Mouse (Mus musculus) megakaryocyte, adult 5-6 weeks (primary cell): ENCODE data around the gene Thrb. TPM values are rescaled to one million over a fixed set of nuclear protein-coding genes. Genes with fewer than 3 reads are reported as not detected.
A peak's percentile ranks its signal among the peaks of the same experiment; 100 is the strongest.

Experiments
- ATAC-seq: 2 replicates; pipeline ENCODE4 v1.8.0; 2016; ENCODE audit warnings: mild to moderate bottlenecking, inconsistent platforms; ENCODE audit not compliant: poor library complexity, severe bottlenecking
- total RNA-seq, 2 experiments: library from RNA; stranded (forward) in 1 of 2; stranded (reverse) in 1 of 2; fragments of 153-499, 151-499 nt in 1 of 2; fragments of 221-1000, 200-1000 nt in 1 of 2; gene quantifications; 2 replicates each; pipeline versions ENCODE4 v1.2.3 to v1.2.4; 2015 to 2017

Gene Thrb
- total RNA-seq, 2 experiments from 2014 or later = 0.02 TPM; not detected in 1

GRCm38 (mm10) chr14:18016604-18017003 lies 356.5 kb downstream of the Thrb start:
- ATAC-seq = no peak

DNA sequence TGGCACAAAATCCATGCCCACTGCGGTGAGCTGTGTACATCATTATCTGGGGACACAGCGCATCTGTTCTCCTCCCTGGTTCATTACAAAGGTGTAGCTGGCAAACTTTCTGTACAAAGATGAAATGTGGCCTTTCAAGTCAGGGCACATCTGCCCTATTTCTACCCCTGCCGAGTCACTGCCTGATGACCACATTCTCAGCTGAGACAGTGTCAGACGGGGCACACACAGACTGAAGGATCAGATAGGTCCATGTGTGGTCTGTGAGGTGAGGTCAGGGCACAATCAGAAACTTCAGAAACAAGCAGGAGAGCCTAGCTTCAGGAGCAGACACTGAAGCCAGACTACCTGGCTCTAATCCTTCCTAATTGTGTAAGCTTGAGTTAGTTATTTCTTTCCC lies 360.1 kb downstream of the Thrb start:
- ATAC-seq = no peak

- ATAC-seq = no peak
Observed at GRCm38 (mm10) chr14:18020636-18021035, 360.6 kb downstream of the Thrb start.

DNA sequence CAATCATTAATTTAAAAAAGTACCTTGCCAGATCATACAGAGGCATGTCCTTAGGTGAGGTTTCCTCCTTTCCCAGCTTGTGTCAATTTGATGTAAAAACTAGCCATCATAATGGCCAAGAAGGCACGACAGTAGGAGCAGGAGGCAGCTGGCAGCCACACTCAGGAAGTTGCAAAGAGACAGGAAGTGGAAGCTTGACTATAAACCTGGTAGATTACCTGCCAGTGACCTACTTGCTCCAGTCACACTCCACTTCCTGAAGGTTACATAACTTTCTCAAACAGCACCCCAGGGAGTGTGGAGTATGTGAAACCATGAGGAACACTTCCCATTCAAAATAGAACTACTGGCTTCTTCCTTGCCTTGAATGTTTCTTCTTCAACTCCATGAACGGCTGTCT lies 361.7 kb downstream of the Thrb start:
- ATAC-seq = peak; percentile 54

DNA sequence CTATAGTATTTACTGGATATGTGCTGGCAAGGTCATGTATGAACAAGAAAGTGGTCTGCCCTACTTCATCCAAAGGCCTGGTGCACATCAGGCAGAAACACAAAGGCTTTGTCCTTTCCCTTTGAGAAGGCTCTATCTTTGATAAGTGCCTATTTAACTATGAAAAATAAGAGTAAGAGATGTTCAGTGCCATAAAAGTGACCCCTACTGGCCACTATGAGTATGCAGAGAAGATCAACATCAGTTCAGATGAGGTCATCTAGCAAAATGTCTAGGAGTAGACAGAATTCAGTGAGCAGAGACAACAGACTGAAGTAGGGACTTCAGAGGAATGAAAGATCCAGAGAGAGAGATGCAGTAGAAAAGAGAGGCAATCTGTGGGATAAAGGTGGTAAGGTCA lies 362.3 kb downstream of the Thrb start:
- peak; percentile 24; the same call in 1 of the 2 replicates for ATAC-seq

DNA sequence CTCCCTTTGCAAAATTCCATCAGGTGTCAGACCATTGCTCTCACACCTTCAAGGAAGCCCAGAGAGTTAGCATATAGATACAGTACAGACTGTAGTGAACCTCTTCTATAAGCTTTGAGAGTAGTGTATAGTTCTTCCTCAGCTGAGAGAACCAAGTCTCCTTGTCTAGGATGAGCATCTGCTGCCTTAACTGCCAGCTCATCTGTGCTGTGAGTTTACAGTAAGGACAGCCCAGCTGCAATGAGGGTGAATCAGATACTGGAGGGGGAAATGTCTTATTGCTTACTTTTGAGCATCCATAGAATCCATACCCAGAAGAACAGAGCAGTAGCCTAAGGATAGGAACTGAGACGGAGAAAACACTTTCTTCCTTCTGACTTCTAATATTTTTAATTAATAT lies 367.8 kb downstream of the Thrb start:
- ATAC-seq = no peak

- ATAC-seq = no peak
Observed at GRCm38 (mm10) chr14:18029181-18029932, 369.3 kb downstream of the Thrb start.

GRCm38 (mm10) chr14:18031941-18032340 lies 371.9 kb downstream of the Thrb start:
- ATAC-seq = no peak

GRCm38 (mm10) chr14:18036573-18036972 lies 376.5 kb downstream of the Thrb start:
- no peak for ATAC-seq

DNA sequence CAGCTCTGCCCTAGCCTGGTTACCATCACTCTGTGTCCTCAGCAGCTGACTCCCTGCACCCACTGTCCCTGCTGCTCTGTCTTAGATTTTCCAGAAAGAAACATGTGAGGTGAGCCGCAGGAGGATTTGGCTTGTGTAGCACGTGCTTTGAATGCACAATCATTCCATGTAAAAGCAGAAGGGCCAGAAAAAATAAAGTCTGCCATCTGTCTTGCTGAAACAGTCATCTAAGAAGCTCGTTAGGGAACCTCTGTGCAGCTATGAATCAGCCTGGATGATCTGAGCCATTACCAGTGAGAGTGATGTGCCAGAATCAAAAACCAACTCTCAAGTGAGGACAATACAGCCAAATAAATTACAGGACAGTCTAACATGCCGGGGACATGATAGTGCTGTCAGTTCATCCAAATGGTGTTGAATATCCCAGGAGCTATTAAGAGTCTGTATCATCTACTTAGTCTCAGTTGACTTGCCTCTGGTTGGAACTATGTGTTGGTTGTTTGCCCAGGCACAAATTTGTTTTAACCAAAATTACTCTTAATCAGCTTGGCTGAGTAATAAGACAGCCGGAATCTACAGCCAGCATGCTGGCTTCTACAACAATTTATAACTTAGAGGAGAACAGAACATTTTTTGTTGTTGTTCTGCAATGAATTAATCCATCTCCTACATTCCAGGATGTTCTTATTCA lies 402.2 kb downstream of the Thrb start:
- no peak for ATAC-seq
